Mouse (Mus musculus) myocyte (in vitro differentiated cells): Measurements from ENCODE around the gene Zic1.

ENCODE experiments used
- E2F4 ChIP-seq: IDR thresholded peaks from one replicate; pipeline ENCODE4 v1.6.1; 2011; ENCODE audit warnings: mild to moderate bottlenecking, control low read depth, moderate library complexity; ENCODE audit not compliant: insufficient read depth
- MAX ChIP-seq: IDR thresholded peaks from one replicate; pipeline ENCODE4 v1.6.1; 2011; ENCODE audit warnings: low read depth, mild to moderate bottlenecking, control low read depth
- MYOG ChIP-seq, 3 experiments: IDR thresholded peaks; one replicate each; pipeline ENCODE4 v1.6.1; 2011; ENCODE audit warnings: control low read depth in 2 of 3, low read depth in 2 of 3, mild to moderate bottlenecking in 2 of 3; ENCODE audit not compliant: insufficient read length in 2 of 3, control insufficient read depth in 1 of 3, insufficient read depth in 1 of 3
- POLR2A ChIP-seq: IDR thresholded peaks from one replicate; pipeline ENCODE4 v1.6.1; 2011; ENCODE audit warnings: low read depth, mild to moderate bottlenecking, control low read depth, moderate library complexity; ENCODE audit not compliant: insufficient read length
- TCF12 ChIP-seq: IDR thresholded peaks from one replicate; pipeline ENCODE4 v1.6.1; 2011; ENCODE audit warnings: mild to moderate bottlenecking, control low read depth; ENCODE audit not compliant: poor library complexity, insufficient read depth, severe bottlenecking
- TCF3 ChIP-seq: IDR thresholded peaks from one replicate; pipeline ENCODE4 v1.6.1; 2011; ENCODE audit warnings: low read depth, control low read depth; ENCODE audit not compliant: insufficient read length

- TF ChIP-seq TCF12 (no peak), MYOG (IDR thresholded peaks at IDR 0.05; ENCODE audit: control insufficient read depth in 1 of 3, insufficient read depth in 1 of 3, insufficient read length in 2 of 3, low read depth in 2 of 3) (no peak), POLR2A (no peak), E2F4 (no peak), MAX (no peak), TCF3 (no peak)
Measured at GRCm38 (mm10) chr9:91370191-91370708, 4.6 kb upstream of the Zic1 start.
